Mouse (Mus musculus) kidney, adult 2 months (tissue): ENCODE measurements around the gene Thy1. TPM values are rescaled to one million over a fixed set of nuclear protein-coding genes. Genes with fewer than 3 reads are reported as not detected.

Experiments used
- DNase-seq: peaks from one replicate; pipeline ENCODE4 v3.0.0; 2021
- H3K27ac ChIP-seq: fragments of 200-500 bp; 2 replicates; pipeline ENCODE4 v1.5.1; 2012; ENCODE audit warnings: low read depth, low read length, control low read depth, inconsistent platforms; ENCODE audit not compliant: insufficient read depth
- H3K27me3 ChIP-seq: fragments of 200-500 bp; replicated peaks from 2 replicates; pipeline ENCODE4 v1.6.1; 2012; ENCODE audit warnings: mild to moderate bottlenecking, moderate library complexity, low read length, inconsistent platforms; ENCODE audit not compliant: control insufficient read depth, insufficient read depth
- H3K36me3 ChIP-seq: fragments of 200-500 bp; 2 replicates; pipeline ENCODE4 v1.6.1; 2012; ENCODE audit warnings: mild to moderate bottlenecking, moderate library complexity, low read length, inconsistent platforms; ENCODE audit not compliant: control insufficient read depth, insufficient read depth
- H3K4me1 ChIP-seq: fragments of 200-500 bp; 2 replicates; pipeline ENCODE4 v1.6.1; 2011; ENCODE audit warnings: low read length; ENCODE audit not compliant: control insufficient read depth, insufficient read depth
- H3K4me3 ChIP-seq: fragments of 200-500 bp; 2 replicates; pipeline ENCODE4 v1.5.1; 2011; ENCODE audit warnings: mild to moderate bottlenecking, low read depth, low read length, control low read depth; ENCODE audit not compliant: insufficient read depth
- CTCF ChIP-seq: fragments of 200-500 bp; conservative IDR thresholded peaks from 2 replicates; pipeline ENCODE4 v1.5.1; 2011; ENCODE audit warnings: low read depth, mild to moderate bottlenecking, control low read depth, low read length, moderate library complexity, mixed read lengths; ENCODE audit not compliant: insufficient read depth, insufficient read length
- POLR2A ChIP-seq: fragments of 200-500 bp; IDR thresholded peaks from one replicate; pipeline ENCODE4 v1.6.1; 2011; ENCODE audit warnings: low read depth, low read length, control low read depth
- WGBS: fragments of 180-500 bp; shearing (Covaris S2); methylation state at CpG from one replicate; pipeline ENCODE4 v1.1.7; 2018; 5-methylcytosine and 5-hydroxymethylcytosine counted together
- polyA plus RNA-seq: library from polyadenylated mRNA; depleted of rRNA; stranded (reverse); fragments of >200 nt; gene quantifications from 2 replicates; pipeline ENCODE4 v1.2.3, GENCODE M21; 2012; rRNA removed

Gene Thy1
- polyA plus RNA-seq, 1 experiment, result 20.6 TPM

DNA sequence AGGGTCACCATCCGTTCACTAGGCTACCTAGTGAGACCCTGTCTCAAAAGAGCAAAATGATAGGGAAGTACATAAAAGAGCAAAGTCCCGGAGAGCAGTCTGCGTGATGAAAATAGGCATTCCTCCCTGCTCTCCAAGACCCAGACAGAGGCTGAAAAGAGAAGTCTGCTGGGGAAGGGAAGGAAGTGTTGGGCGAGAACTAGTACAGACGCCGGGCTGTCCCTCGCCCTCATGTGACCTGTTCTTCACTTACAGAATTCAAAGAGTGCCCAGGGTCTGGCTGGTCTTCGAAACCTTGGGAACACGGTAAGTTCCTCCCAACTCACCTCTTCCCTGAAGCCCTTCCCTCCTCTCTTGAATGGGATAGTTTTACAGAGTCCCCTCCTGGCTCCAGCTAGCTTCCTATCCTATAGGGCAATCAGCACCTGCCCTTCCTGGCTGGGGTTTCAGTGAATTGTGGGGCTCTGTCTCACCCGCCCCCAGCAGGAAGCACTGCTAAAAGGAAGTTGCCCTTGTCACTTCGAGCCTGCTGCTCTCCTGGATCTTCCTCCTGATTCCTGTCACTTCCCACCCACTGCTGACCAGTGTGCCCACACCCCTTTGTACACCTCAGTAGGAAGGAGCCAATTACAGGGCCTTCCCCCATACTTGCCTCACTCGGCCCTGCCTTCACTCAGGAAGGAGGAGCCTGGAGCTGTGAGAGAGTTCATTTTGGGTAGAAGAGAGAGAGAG, 45.9 kb downstream of the Thy1 start:
- TF ChIP-seq POLR2A (no peak), CTCF (no peak)
- Histone ChIP-seq H3K27me3 (no peaks in the 10 kb centered on the region), H3K4me3 (no peak overlapping the region), H3K4me1 (peaks cover 5% of the 10 kb centered on the region), H3K27ac (no peak overlapping the region), H3K36me3 (peaks cover 9% of the 10 kb centered on the region)
- 50% methylated on average over 12 of the region's 12 CpGs for WGBS
- no peak for DNase-seq

DNA sequence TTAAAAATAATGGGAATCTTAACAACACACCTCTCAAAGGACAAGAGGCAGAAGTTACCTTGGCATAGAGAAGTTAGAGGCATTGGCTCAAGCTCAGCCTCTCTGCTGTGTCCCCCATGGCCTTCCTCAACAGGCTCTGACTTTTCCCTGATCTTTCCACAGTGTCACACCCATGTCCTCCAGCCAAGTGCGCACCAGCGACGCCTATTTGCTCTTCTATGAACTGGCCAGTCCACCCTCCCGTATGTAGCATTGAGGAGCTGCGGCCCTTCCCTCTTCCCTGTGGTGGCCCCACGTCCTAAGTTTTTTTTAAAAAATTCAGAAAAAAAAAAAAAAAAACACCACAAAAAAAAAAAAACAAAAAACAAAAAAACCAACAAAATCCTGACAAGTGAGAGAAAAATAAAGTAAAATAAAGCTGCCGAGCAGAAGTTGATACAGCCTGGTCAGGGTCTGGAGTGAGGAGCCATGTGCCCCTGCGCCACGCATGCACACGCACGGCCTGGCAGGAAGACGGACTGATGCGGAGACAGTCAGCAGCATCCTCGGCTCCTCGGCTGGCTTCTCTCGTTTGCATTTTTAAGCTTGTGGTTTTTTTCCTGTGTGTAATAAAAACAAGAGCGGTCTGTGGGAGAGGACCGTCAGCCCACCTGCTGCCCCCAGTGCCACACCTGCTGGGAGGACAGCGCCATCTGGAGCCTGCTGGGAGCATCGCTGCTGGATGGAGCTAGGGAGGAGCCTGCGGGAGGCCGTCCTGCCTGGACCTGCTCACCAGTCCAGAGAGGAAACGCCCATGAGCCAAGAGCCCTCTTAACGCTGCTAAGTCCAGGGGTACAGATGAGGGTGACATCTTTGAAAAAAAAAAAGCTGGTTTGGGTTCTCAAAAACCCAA, 50.7 kb downstream of the Thy1 start:
- peaks cover 2% of the 10 kb centered on the region for H3K4me1 ChIP-seq
- no peak overlapping the region for H3K27ac ChIP-seq
- TF ChIP-seq POLR2A, result no peak
- TF ChIP-seq CTCF, result peak; percentile 85
- 45% methylated on average over 24 of the region's 24 CpGs for WGBS
- H3K4me3 ChIP-seq, result no peak overlapping the region
- H3K27me3 ChIP-seq, result no peaks in the 10 kb centered on the region
- DNase-seq, result peak; percentile 82
- peaks cover 9% of the 10 kb centered on the region for H3K36me3 ChIP-seq

DNA sequence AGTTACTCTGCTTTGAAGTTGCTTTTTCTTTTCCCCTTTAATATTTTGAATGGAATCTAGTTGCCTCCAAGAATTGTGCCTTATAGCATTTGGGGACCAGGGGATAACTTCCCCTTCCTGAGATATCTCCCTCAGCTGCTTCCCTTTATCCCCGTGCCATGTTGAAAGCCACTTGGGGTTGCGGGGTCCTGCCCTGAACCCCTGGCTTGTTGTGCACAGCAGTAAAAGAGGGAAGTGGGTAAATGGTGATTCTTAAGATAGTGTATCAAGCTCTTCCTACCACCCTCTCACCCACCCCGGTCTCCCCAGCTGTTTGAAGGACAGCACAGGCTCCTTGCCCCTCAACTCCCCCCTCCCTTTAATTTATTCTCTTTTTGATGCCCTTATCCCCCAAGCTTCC, 51.6 kb downstream of the Thy1 start:
- H3K27ac ChIP-seq, result no peak overlapping the region
- H3K4me1 ChIP-seq, result no peaks in the 10 kb centered on the region

DNA sequence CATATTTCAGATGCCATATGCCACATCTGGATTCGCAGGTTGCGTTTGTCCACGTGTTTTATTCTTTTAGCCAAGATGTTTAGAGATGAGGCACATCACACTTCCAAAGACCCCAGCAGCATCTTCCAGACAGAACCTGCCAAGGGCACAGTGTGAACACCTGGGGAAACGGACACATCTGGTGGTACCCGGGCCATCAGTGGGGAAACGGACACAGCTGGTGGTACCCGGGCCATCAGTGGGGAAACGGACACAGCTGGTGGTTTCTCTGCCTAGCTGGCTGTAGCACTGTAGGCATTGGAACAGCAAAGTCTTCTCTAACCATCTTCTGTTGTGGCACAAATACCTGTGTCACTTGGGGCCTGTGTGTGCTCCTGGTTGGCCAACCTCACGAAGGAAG, 52.6 kb downstream of the Thy1 start:
- DNase-seq, result no peak
- H3K36me3 ChIP-seq, result peaks cover 7% of the 10 kb centered on the region
- no peak overlapping the region for H3K27ac ChIP-seq
- 92% methylated on average over 9 of the region's 9 CpGs for WGBS
- no peaks in the 10 kb centered on the region for H3K27me3 ChIP-seq
- TF ChIP-seq CTCF (no peak), POLR2A (no peak)
- H3K4me1 ChIP-seq, result no peaks in the 10 kb centered on the region
- no peak overlapping the region for H3K4me3 ChIP-seq

More for the DNA sequence above, 51.6 kb downstream of the Thy1 start:
- no peak for DNase-seq
- TF ChIP-seq POLR2A (no peak), CTCF (no peak)
- peaks cover 9% of the 10 kb centered on the region for H3K36me3 ChIP-seq
- H3K27me3 ChIP-seq, result no peaks in the 10 kb centered on the region
- H3K4me3 ChIP-seq, result no peak overlapping the region
- 92% methylated on average over 3 of the region's 3 CpGs for WGBS

DNA sequence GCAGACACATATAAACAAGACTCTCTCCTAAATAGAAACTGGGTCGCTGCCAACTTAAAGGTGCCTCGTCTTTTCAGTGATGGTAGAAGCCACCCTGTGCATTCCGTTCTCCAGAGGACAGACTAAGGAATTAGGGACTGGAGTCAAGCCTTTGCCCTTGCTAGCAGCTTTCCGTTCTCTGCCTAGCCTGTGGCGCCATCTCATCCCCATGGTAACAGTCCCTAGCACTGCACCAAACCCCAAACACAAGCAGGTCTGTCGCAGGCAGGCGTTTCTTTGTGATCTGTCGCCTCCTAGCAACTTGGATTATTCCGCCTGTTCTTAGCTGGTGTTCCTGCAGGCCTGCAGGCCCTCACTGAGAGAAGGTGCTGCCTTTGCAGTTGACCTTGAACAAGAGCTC, 53.4 kb downstream of the Thy1 start:
- TF ChIP-seq POLR2A, result no peak
- no peak for TF ChIP-seq CTCF
- Histone ChIP-seq H3K27ac (peak overlapping the region; percentile 14), H3K36me3 (peaks cover 4% of the 10 kb centered on the region), H3K27me3 (no peaks in the 10 kb centered on the region), H3K4me1 (no peaks in the 10 kb centered on the region), H3K4me3 (no peak overlapping the region)
- DNase-seq, result peak; percentile 62
- WGBS, result 39% methylated on average over 9 of the region's 9 CpGs

Other genes with a start within 250 kb of the Thy1 start
- gene Usp2, start 23.6 kb downstream of the Thy1 start, polyA plus RNA-seq, result 55.5 and 66.8 TPM in 2 replicates
- 4.4 and 5.4 TPM in 2 replicates for gene Mfrp, start 58.3 kb downstream of the Thy1 start, polyA plus RNA-seq
- 16.8 and 19.6 TPM in 2 replicates for gene C1qtnf5, start 63.9 kb downstream of the Thy1 start, polyA plus RNA-seq
- not detected in 2 replicates for gene Gm49380, start 70.1 kb downstream of the Thy1 start, polyA plus RNA-seq
- gene Rnf26, start 70.1 kb downstream of the Thy1 start, polyA plus RNA-seq, result 28.8 and 30.9 TPM in 2 replicates
- gene Mcam, start 91.1 kb downstream of the Thy1 start, polyA plus RNA-seq, result 27.9 and 32.8 TPM in 2 replicates
- 6.6 and 8.1 TPM in 2 replicates for gene Cbl, start 190.7 kb downstream of the Thy1 start, polyA plus RNA-seq
- not detected in 2 replicates for gene Ccdc153, start 197.3 kb downstream of the Thy1 start, polyA plus RNA-seq
- gene Pdzd3, start 208.1 kb downstream of the Thy1 start, polyA plus RNA-seq, result 58.0 and 62.5 TPM in 2 replicates
- gene Nlrx1, start 225.2 kb downstream of the Thy1 start, polyA plus RNA-seq, result 15.2 and 17.4 TPM in 2 replicates
- 0.45 and 1.2 TPM in 2 replicates for gene Abcg4, start 245.2 kb downstream of the Thy1 start, polyA plus RNA-seq